Mouse (Mus musculus) erythroblast, adult 5-6 weeks (primary cell): ENCODE measurements around the gene Spp1. TPM values are rescaled to one million over a fixed set of nuclear protein-coding genes. Genes with fewer than 3 reads are reported as not detected.
"Not testable (repeated sequence)": the region's sequence is repeated elsewhere in the genome, so short reads cannot be mapped to it uniquely, and the experiment has no call there.

Source experiments
- ATAC-seq: replicated peaks from 2 replicates; pipeline ENCODE4 v1.8.0; 2016; ENCODE audit warnings: moderate number of reproducible peaks, mild to moderate bottlenecking, moderate TSS enrichment, inconsistent platforms; ENCODE audit not compliant: poor library complexity, low FRiP score, severe bottlenecking
- total RNA-seq, 2 experiments: library from RNA; stranded (forward) in 1 of 2; stranded (reverse) in 1 of 2; fragments of 150-400 nt in 1 of 2; fragments of 200-764, 138-1000 nt in 1 of 2; gene quantifications; 2 replicates each; pipeline versions ENCODE4 v1.2.3 to v1.2.4; 2015 to 2017; ENCODE audit warnings: low replicate concordance in 2 of 2

Gene Spp1
- total RNA-seq, 2 experiments from 2014 or later = 4.9 to 16.3 TPM

DNA sequence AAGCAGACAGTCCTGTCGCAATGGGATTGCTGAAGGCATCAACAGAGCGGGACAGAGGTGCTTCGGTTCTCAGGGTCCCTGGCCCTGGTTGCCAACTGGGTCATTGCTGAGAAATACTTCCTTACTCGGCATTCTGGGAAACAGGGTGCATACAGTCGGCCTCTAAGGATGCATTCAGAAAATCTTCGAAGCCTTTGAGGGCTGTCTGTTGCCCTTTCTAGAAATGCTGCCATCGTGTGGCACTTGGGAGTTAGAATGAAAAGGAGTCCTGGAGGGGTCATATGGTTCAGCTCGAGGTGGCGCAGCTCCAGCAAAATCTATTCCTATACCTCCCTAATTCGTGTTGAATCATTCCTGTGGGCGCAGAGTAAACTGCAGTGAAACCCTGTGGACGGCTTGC is 2.0 kb upstream of the Spp1 start:
- ATAC-seq = no peak

DNA sequence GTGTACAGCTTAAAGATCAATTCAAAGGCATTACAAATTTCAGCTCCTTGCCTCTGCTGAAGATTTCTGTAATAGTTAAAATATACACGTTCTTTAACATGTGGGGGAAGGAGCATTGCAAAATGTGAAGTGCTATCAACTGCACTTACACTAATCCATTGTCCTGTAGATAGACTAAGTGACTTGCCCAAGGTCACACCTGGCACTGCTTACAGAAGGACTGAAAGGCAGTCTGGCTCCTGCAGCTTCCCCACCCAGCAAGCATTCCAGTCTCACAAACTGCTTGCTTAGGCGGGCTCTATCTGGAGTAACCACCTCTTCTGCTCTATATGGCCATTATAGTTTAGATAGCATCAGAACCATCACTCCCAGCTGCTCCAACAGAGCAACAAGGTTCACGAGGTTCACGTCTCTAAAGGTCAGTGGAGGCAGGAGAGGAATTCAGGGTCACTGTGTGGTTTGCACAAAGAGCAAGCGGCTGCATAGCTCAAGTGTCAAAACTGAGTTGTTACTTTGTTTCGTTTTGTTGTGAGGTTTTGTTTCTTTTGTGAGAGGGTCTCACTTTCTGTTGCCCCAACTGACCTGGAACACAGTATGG is 851 bp upstream of the Spp1 start:
- no peak for ATAC-seq

DNA sequence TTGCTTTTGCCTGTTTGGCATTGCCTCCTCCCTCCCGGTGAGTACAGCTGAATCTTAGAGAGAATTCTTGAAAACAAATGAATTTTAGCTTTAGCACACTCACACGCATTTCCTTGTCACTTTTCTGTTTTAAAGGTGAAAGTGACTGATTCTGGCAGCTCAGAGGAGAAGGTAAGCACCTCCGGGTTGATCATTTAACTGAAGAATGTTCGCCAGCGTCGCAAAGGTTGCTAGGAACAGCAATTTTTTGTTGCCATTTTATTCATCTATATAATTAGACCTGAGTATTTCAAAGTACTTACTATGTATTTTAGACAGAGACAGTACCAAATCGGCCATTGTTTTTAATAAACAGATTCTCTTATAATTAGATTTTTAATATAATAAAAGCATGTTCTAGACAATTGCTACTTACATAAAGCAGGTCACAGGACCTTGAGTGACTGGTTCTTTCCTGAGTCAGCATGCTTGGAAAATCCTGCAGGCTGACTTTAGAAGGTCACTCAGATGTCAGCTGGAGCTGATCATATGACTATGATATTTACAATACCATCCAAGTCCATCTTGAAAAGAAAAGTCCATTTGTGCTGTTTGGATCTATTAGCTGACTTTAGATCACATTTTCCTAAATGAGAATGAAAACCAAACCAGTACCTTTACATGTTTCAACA is 1.6 kb downstream of the Spp1 start:
- ATAC-seq = no peak

DNA sequence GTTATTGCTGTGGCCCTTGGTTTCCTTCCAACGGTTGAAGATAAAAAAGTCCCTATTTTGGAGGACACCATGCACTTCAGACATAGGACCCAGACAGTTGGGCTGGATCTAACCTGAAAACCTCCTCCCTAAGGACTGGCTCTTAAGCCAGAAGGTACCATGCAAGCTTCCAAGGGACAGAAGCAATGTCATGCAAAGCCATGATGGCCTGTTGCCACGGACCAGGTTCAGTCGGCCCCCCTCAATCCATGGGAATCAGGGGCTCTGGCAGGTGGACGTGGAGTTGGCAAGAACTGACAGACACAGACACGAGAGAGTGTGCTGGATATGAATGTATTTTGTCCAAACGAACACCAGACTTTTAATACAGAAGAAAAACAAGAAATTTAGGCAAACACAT is 7.5 kb downstream of the Spp1 start:
- ATAC-seq = no peak

DNA sequence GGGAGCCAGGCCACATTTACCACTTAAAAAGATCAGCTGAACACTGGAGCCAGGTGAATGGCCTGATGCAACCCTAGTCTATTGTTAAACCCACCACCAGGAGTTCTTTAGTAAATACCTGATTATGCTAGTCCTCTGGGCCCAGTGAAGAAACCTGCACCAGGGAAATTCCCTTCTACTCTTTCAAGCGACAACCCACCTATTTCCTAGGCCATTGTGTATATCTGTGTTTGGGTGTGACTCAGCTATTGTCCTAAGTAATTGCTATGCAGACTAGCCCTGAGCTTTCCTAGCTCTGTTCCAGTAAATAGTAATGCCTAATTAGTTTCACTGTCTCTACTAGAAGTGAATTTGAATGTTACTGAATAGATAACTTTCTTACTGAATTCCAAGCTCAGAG is 7.9 kb downstream of the Spp1 start:
- no peak for ATAC-seq

DNA sequence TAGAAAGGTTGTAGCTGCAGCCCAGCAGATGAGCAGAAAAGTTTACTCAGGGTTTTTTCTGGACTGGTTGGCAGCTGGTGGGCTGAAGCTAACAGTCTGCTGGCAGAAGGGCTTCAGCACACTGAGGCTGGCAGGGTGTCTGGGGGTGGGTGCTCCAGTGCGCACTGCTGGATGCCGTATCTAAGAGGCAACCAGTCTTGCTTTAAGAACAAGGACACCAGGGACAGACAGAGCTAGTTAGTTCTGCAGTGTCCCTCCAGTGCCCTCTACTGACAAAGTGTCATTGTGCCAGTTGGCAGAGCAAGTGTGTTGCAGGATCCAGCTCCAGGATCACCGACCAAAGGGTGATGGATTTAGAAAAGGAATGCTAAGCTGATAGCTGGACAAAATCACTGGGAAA is 11.2 kb downstream of the Spp1 start:
- no peak for ATAC-seq

DNA sequence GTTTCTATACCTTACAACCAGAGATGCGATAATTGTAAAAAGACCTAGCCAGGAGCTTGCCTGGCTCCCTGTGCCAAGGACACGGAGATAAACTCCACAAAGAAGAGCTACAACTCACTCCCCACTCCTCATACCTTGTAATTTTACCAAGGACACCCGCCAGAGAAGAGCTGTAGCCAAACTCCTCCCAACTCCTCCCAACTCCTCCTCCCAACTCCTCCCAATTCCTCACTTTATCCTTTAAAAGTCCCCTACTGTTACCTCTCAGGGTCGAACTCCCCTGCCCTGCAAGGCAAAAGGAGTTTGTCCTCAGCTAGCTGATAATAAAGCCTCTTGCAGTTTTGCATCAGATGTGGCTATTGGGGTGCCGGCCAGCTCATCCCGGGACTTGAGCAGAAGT is 13.4 kb downstream of the Spp1 start:
- not testable (repeated sequence) for ATAC-seq

DNA sequence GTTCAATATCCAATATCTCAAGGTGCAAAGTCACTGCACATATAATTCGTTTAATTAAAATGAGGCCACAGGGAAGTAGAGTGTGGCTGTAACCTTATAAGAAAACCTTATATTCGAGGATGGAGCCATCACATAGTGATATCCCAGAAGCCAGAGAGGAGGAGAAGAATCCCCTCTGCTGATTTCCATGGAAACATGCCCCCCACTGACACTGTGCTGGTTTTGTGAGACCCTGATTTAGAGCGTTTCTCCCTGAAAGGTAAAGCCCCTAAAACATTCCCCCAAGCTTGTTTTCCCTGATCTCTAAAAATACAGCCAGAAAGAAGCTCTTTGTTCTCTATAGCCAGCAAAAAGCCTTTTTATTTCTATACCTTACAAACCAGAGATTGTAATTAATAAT is 14.6 kb downstream of the Spp1 start:
- ATAC-seq = no peak

DNA sequence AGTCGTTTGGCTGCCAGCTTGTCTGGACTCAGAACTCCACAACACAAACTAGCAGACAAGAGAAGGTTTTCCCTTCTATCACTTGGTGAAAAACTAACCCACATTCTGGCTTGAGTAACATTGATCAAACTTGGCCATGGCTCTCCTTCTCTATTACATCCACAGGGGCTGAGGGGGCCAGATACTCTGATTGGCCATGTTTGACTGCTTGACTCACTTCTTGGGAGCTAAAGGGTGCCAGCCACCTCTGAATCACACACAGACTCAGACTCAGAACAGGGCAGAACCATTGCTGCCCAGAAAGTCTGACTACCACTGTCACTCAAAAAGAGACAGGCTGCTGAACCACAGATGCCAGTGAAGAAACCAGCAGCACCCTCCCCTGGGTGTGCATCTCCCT is 18.2 kb downstream of the Spp1 start:
- ATAC-seq = no peak

DNA sequence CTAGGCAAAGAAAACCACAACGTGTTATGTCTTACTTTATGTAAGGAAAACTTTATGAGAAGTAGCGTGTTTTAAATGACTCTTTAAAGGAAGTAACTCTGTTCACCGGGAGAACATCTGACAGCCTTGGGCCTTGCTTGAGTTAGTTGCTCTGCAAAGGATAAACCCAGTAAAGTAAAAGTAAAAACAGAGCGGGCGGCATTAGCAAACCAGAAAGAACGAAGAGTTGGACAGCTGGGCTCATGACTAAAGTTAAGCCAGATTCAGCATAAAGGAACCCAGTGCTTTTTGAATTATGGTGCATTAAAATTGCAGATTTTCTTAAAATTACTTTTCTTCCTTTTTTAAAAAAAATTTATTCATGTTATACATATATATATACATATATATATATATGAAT is 19.6 kb downstream of the Spp1 start:
- no peak for ATAC-seq

DNA sequence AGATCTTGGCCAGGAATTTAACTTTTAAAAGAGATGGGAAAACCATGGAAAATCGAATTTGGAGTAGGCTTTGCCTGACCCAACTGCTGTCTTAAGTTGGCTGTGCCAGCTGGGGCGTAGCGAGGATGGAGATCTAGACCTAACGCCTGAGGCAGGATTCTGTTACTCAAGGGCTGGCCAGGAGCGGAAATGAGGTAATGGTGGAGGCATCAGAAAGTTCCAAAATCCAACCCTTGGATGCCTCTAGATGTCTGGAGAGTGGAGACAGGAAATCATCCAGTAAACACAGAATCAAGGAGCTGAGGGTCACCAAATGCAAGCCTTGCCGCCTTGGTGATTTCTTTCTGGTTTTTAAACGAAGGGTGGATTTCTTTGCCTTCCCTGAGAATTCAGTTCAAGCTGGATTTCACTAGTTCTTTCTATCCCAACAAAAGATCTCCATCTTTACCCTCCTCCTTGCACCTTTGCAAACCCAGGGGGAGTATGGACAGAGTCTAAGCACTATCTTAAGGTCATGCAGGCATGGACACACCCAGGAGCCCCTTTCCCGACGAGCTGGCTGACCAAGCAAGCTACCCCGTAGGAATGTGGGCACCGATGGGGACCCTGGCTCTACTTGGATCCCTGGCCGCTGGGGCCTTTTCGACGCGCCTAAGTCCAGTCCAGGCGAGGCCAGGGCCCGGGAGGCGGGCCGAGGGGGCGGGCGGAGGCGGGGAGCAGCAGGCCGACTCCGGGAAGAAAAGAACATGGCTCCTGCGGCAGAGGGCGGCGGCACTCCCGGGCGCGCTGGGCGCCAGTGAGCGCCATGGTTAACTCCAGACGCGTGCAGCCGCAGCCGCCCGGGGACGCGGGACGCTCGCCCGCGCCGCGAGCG is 24.2 kb downstream of the Spp1 start, which contains the start of gene Pkd2:
TSS of gene Pkd2 (plus strand) at position 619 of the 874 bp plus-strand sequence.
- no peak for ATAC-seq

DNA sequence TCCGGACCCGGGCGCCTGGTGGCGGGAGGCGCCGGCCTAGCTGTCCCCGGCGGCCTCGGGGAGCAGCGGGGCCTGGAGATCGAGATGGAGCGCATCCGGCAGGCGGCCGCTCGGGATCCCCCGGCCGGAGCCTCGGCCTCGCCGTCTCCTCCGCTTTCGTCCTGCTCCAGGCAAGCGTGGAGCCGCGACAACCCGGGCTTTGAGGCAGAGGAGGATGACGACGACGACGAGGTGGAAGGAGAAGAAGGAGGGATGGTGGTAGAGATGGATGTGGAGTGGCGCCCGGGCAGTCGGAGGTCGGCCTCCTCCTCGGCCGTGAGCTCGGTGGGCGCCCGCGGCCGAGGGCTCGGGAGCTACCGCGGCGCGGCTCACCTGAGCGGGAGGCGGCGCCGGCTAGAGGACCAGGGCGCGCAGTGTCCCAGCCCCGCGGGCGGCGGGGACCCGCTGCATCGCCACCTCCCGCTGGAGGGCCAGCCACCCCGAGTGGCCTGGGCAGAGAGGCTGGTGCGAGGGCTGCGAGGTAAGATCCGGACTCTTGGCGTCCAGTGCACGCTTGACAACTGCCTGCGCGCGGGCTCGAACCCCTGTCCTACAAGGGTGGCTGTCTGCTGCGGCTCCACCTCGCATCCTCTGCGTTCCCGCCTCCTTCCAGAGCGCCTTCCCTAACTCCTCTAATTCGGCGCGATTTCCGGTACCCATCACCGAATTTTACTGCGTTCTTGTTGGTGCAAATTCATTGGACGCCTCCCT is 25.0 kb downstream of the Spp1 start:
- ATAC-seq = no peak

DNA sequence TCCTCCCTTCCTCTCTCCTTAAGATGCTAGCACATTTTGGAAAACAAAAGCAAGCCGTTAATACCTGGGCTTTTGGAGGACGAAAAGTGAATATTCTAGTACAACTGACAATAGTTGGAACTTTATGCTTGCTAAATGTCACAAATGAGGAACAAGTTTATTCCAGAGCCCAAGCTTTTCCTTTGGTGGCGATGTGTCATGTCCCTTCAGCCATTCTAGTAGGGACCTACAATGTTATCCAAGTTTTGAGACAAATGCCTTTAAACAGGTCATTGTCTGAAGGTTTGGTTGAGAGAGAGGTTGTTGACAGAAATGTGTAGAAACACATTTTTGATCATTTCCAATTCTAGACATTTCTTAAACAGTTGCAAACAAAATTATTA is 25.5 kb downstream of the Spp1 start:
- no peak for ATAC-seq

DNA sequence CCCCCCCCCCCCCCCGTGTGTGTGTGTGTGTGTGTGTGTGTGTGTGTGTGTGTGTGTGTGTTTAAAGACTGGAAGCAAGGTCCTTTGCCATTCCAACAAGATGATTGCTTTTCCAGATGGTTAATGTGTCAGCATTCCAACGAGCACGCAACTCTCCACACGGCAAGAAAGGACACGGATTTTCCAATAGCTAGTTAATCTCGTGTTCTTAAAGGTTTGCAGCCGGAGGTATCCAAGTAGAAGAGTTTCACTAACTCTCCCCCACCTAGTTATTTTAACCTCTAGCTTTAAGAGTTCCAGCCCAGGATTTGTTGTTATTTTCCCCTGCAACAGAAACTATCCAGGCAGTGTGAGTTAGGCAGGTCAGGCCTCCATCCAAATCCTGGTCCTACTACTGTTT is 25.9 kb downstream of the Spp1 start:
- no peak for ATAC-seq

DNA sequence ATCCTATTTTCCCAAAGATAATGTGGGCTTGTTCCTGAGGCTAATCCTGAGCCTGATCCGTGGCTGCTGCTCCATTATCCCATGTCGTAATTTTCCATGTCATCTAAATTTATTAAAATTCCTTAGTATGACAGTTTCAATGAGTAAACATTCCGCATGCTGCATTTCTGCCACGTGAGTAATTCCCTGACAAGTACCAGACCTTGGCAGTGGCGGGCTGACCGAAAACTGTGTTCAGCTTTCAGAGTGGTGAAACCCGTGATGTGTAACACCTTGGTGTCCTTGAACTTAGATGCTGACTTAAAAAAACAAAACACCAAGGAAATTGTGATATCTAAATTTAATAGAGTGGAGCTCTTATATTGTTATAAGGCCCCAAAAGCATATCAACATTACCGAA is 30.4 kb downstream of the Spp1 start:
- no peak for ATAC-seq

DNA sequence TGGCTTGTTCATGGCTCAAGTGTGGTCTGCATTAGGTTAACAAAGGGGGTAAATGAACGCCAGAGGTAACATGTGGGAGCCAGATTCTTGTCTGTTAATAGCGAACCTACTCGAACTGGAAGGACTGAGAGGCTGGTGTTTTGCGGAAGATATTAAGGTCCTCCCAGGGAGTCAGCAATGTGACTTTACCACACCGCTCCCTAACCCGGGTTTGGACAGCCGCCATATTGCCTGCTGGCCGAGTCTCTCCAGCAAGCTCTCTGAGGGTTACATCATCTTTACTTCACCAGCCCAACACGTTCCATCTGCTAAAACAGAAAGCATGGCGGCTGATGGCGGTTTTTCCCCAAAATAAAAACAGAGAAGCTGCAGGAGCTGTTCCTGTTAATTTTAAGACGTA is 30.8 kb downstream of the Spp1 start:
- no peak for ATAC-seq

DNA sequence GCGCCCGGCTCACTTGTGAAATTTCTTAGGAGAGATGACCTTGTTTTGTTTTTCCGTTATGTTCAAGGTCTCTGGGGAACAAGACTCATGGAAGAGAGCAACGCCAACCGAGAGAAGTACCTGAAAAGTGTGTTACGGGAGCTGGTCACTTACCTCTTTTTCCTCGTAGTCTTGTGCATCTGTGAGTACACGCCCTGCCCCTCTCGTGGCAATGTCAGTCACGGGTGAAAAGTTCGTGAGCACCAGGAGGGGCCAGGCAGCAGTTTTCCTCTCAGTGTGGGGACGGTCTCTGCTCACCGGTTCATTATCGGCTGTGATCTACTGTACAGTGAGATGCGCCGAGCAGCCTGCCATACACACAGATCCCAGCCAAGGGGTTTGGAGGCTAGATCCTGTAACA is 31.9 kb downstream of the Spp1 start:
- no peak for ATAC-seq

DNA sequence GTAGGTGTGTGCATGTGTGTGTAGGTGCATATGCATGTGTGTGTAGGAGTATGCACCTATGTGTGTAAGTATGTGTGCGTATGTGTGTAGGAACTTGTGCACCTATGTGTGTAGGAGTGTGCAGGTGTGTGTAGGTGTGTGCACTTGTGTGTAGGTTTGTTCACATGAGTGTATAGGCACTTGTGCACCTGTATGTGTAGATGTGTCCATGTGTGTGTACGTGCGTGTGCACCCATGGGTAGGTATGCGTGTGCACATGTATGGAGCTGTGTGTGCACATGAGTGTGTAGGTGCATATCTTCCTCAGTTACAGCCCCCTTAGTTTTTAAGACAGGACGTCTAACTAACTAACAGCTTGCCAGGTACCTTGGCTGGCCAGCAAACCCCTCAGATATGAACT is 33.7 kb downstream of the Spp1 start:
- ATAC-seq = no peak

DNA sequence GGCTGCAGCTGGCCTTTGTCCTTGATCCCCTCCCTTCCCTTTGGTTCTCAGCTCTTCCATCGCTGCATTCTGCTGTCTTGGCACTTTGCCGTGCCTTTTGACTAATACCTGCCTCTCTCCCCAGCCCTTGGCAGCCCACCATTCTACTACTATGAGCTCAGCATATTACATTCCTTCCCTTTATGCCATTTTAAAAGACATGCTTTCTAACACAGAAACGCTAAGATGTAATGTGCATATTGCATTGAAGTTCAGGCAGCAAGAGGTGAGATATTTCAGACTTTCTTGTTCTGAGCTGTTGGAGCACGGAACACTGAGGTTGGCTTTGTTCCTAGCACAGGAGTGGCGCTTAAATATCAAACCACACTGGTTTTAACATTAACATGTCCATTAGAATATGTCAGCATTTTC is 36.1 kb downstream of the Spp1 start:
- ATAC-seq = no peak

DNA sequence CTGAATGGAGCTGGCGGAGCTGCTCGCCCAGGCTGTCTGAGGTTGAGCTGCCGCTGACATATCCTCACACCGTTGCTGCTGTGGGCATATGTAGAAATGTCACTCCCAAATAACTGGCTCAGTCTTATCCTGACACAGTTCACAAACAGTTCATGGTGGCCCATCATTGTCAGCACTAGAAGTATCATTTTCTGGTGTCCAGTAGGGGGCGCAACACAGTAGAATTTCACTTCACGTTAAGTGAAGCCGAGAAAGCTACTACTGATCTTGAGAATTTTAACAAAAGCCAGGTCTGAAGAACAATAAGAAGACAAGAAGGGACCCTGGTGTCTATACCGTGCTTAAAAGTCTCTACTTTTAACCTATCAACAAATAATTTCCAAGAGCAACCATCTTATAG is 37.5 kb downstream of the Spp1 start:
- ATAC-seq = no peak
